Mouse (Mus musculus) intestine, postnatal 0 days (tissue): ENCODE results near the gene B4galt5. TPM values are rescaled to one million over a fixed set of nuclear protein-coding genes. Genes with fewer than 3 reads are reported as not detected.

ENCODE experiments used
- ATAC-seq: fragments of 200-750 bp; cut with Nextera tagmentation; 2 replicates; pipeline ENCODE4 v1.8.0; 2017; ENCODE audit warnings: mild to moderate bottlenecking, moderate TSS enrichment, moderate library complexity
- H3K27ac ChIP-seq: fragments of 300-500 bp; sonication (generic); 2 replicates; pipeline ENCODE4 v1.5.1; 2014; ENCODE audit warnings: mild to moderate bottlenecking, low read depth, low read length, moderate library complexity
- H3K27me3 ChIP-seq: fragments of 300-500 bp; sonication (generic); replicated peaks from 2 replicates; pipeline ENCODE4 v1.6.1; 2014; ENCODE audit warnings: low read length, mixed read lengths; ENCODE audit not compliant: control insufficient read depth, insufficient read depth
- H3K36me3 ChIP-seq: fragments of 300-500 bp; sonication (generic); 2 replicates; pipeline ENCODE4 v1.6.1; 2014; ENCODE audit warnings: mild to moderate bottlenecking, moderate library complexity; ENCODE audit not compliant: control insufficient read depth, insufficient read depth
- H3K4me1 ChIP-seq: fragments of 300-500 bp; sonication (generic); replicated peaks from 2 replicates; pipeline ENCODE4 v1.6.1; 2014; ENCODE audit warnings: antibody characterized with exemption, low read length, mixed read lengths; ENCODE audit not compliant: control insufficient read depth, insufficient read depth
- H3K4me2 ChIP-seq: fragments of 300-500 bp; sonication (generic); replicated peaks from 2 replicates; pipeline ENCODE4 v1.6.1; 2014; ENCODE audit warnings: low read depth, mild to moderate bottlenecking, moderate library complexity
- H3K4me3 ChIP-seq: fragments of 300-500 bp; sonication (generic); 2 replicates; pipeline ENCODE4 v1.5.1; 2014; ENCODE audit warnings: low read depth, low read length
- H3K9ac ChIP-seq: fragments of 300-500 bp; sonication (generic); 2 replicates; pipeline ENCODE4 v1.6.1; 2014; ENCODE audit warnings: mild to moderate bottlenecking, low read depth, low read length
- H3K9me3 ChIP-seq: fragments of 300-500 bp; sonication (generic); 2 replicates; pipeline ENCODE4 v1.6.1; 2016; ENCODE audit warnings: mixed run types; ENCODE audit not compliant: control insufficient read depth
- CTCF ChIP-seq: sonication (generic); IDR thresholded peaks from 2 replicates; pipeline ENCODE4 v1.5.1; 2016; ENCODE audit warnings: low read depth, mild to moderate bottlenecking, control low read depth, antibody characterized with exemption, moderate library complexity
- WGBS: fragments of 180-500 bp; shearing (Covaris S2); extraction: QIAGEN DNeasy Blood & Tissue Kit; methylation state at CpG from one replicate; pipeline ENCODE4 v1.1.7; 2014; 5-methylcytosine and 5-hydroxymethylcytosine counted together
- polyA plus RNA-seq: library from polyadenylated mRNA; unstranded; fragments of >200 nt; fragmentation: Nextera tagmentation; extraction: Ambion mirVana; gene quantifications from 2 replicates; pipeline ENCODE4 v1.2.1, GENCODE M21; 2015

Gene B4galt5
- polyA plus RNA-seq, 1 experiment from 2014 or later: 26.6 TPM

DNA sequence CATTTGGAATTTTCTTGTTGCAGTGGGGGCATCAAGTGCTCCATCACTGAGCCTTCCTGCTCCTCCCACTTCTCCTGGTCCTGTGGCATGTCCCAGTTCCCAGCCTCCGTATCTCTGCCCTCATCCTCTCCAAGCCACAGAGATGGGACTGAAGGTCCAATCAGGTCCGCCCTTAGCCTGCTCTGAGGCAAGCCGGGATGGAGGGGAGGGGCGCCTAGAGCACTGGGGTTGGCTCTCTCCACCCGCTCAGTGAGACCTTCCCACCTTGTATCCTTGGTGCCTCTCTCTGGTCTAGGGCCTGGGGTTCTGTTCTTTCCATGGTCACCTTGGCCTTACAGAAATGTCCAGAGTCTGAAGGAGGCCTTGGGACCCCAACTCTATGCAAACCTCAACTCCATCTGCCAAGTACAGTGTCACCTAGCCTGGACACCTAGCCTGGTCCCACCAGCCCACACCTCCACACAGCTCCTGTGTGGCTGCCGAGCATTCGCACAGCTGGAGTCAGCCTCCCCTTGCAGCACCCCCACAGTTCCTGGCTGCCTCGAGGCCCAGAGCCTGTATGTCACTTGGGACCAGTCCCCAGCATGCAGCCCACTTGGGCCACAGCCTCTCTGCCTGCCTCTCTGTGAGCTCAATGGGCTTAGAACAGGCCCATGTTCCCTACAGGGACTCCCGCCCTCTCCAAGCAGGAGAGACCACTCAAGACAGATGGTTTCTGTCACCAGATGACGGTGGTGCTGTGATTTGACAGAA is 74.1 kb downstream of the B4galt5 start:
- ATAC-seq: no peak
- no peaks in the 10 kb centered on the region for H3K9me3 ChIP-seq
- TF ChIP-seq CTCF: no peak
- WGBS: 59% methylated on average over 10 of the region's 10 CpGs
- no peaks in the 10 kb centered on the region for H3K36me3 ChIP-seq
- H3K9ac ChIP-seq: no peak overlapping the region
- no peaks in the 10 kb centered on the region for H3K4me1 ChIP-seq
- H3K4me3 ChIP-seq: no peak overlapping the region
- no peaks in the 10 kb centered on the region; the same call in 1 of the 2 replicates for H3K27me3 ChIP-seq
- H3K4me2 ChIP-seq: no peak overlapping the region
- no peak overlapping the region for H3K27ac ChIP-seq

DNA sequence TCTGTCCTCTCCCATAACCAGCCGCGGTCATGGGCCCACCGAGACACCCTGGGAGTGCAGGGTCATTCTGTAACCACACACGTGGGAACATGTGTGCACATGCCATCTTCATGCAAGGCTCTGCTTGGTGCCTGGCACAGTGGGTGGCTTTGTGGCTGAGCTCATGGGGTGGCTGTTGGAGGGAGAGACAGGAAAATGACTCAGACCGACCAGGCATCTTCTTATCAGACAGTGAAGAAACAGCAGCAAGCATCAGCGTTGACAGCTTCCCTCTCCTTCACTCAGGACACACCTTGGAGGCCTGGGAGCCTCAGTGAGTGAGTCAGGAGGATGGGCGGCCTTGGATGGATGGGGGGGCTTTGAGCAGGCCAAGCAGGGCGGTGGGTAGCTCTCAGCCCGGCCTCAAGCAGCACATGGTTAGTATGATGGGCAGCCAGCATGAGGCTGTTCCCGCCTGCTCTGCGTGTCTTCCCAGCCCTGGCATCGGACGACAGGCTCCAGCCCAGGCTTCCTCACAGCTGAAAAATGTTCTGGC is 75.7 kb downstream of the B4galt5 start:
- Histone ChIP-seq H3K9me3 (no peaks in the 10 kb centered on the region), H3K4me2 (no peak overlapping the region), H3K36me3 (no peaks in the 10 kb centered on the region), H3K4me1 (no peaks in the 10 kb centered on the region), H3K9ac (no peak overlapping the region), H3K27ac (no peak overlapping the region), H3K4me3 (no peak overlapping the region), H3K27me3 (no peaks in the 10 kb centered on the region)
- no peak for TF ChIP-seq CTCF
- no peak for ATAC-seq
- 78% methylated on average over 13 of the region's 13 CpGs for WGBS

DNA sequence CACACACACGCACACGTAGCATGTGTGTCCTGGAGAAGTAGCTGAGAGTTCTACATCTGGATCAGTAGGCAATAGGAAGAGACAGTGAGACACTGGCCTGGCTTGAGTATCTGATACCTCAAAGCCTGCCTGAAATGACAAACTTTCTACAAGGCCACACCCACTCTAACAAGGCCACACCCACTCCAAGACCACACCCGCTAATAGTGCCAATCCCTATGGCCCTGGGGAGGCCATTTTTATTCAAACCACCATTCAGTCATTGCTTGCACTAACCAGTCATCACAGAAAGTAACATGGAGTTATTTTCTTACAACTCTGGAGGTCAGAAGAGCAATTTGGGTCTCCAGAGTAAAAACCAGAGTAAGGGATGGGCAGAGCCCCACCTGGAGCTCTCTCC is 76.3 kb downstream of the B4galt5 start:
- no peak for ATAC-seq
- Histone ChIP-seq H3K36me3 (no peaks in the 10 kb centered on the region), H3K9me3 (no peaks in the 10 kb centered on the region), H3K4me3 (no peak overlapping the region), H3K9ac (no peak overlapping the region), H3K27me3 (no peaks in the 10 kb centered on the region), H3K4me2 (no peak overlapping the region), H3K4me1 (no peaks in the 10 kb centered on the region), H3K27ac (no peak overlapping the region)
- no peak for TF ChIP-seq CTCF
- 83% methylated on average over 3 of the region's 3 CpGs for WGBS

DNA sequence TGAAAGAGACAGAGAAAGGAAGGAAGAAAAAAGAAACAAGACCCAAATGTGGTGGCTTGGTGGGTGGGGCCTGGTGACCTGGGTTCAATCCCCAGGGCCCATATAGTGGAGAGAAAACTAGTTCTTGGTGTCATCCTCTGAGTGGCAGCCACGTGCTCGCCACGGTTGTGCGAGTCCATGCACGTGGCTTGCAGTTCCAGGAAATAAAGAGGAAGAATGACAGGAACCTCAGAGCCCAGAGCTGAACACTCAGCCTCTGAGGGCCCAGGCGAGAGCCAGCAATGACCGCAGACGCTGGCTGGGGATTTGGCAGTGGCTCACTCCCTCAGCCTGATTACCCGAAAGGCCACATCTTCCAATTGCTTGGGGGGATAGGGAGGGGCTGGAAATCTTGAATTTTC is 77.9 kb downstream of the B4galt5 start:
- no peaks in the 10 kb centered on the region for H3K36me3 ChIP-seq
- no peaks in the 10 kb centered on the region for H3K9me3 ChIP-seq
- no peak overlapping the region for H3K4me3 ChIP-seq
- H3K4me1 ChIP-seq: no peaks in the 10 kb centered on the region
- ATAC-seq: no peak
- H3K4me2 ChIP-seq: no peak overlapping the region
- no peak for TF ChIP-seq CTCF
- WGBS: 68% methylated on average over 9 of the region's 9 CpGs
- no peaks in the 10 kb centered on the region for H3K27me3 ChIP-seq
- no peak overlapping the region for H3K27ac ChIP-seq
- H3K9ac ChIP-seq: no peak overlapping the region

DNA sequence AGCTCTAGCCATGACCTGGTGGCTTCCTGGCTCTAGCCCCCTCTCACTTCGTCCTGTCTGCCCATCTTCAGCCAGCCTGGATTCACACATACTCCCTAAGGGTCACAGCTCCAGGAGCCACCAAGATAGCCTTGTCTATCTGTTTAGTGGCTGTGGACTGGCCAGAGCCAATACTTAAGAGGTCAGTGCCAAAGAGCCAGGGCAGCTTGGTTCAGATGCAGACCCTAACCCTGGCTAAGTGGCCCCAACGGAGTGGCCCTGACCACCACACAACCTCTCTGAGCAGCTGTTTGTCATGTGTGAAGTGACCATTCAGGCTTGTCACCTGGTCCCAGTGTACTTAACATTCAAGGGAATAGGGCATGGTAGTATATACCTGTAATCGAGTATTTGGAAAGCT is 78.5 kb downstream of the B4galt5 start:
- H3K4me1 ChIP-seq: no peaks in the 10 kb centered on the region
- H3K4me3 ChIP-seq: no peak overlapping the region
- no peaks in the 10 kb centered on the region for H3K9me3 ChIP-seq
- no peaks in the 10 kb centered on the region for H3K36me3 ChIP-seq
- WGBS: 81% methylated on average over 3 of the region's 3 CpGs
- no peak overlapping the region for H3K4me2 ChIP-seq
- H3K27ac ChIP-seq: no peak overlapping the region
- no peak for ATAC-seq
- no peaks in the 10 kb centered on the region for H3K27me3 ChIP-seq
- no peak overlapping the region for H3K9ac ChIP-seq
- TF ChIP-seq CTCF: no peak

DNA sequence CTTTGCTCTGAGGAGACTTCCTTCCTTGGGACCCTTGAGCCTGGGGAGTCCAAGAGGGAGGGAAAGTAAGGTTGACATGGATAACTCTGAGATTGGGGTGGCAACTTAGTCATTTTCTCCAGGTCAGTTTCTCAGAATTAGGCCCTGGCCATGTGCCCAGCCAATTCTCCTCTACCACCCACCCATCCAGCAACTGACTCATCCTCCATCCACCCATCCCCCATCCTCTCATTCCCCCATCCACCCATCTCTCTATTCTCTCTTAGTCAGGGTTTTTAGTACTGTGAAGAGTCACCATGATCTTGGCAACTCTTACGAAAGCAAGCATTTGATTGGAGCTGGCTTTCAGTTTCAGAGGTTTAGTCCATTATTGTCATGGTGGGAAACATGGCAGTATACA is 80.3 kb downstream of the B4galt5 start:
- no peaks in the 10 kb centered on the region for H3K36me3 ChIP-seq
- no peak overlapping the region for H3K4me3 ChIP-seq
- no peaks in the 10 kb centered on the region for H3K9me3 ChIP-seq
- TF ChIP-seq CTCF: no peak
- no peaks in the 10 kb centered on the region for H3K4me1 ChIP-seq
- 100% methylated on average over 1 of the region's 1 CpGs for WGBS
- H3K9ac ChIP-seq: no peak overlapping the region
- no peak overlapping the region for H3K4me2 ChIP-seq
- H3K27me3 ChIP-seq: no peaks in the 10 kb centered on the region
- no peak for ATAC-seq
- H3K27ac ChIP-seq: no peak overlapping the region
